In the genomic region with DNA sequence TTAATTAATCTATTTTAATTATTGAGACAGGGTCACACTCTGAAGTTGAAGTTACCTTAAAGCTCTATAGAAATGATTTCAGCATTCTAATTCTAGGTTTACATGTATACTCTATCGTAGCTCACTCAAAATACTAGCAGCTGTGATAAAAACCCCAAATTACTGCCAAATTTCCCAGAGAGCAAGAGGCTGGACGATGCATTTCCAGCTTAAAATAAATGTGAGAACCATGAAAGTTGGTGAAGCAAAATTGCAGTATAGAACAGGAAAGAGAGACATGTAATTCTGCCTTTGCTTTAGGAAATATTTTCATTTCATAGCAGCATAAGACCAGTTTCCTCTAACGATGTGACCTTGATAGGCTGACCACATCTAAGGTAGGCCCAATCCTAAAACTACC, we compare ENCODE assay signal across 21 mouse cellular contexts.
DNase-seq lines count a peak whose midpoint lies in the region; ATAC-seq and TF ChIP-seq lines count a peak whose summit lies in the region.
"Had no signal": no experiment of that assay in that cellular context is flagged by ENCODE, and none has a peak within 500 bp of the region (broad histone marks: within the 10 kb centered on the region; RNA-seq: fewer than 3 reads in every experiment).

No protein-coding gene starts in this region.

- H3K4me1 ChIP-seq in cerebellum, adult 2 months (ENCODE audit: control insufficient read depth, insufficient read depth, low read length), result no peaks in the 10 kb centered on the region

- peak; percentile 90 for ATAC-seq in frontal cortex, adult (ENCODE audit: low TSS enrichment)
- ATAC-seq: activated CD4-positive, CD25-positive, alpha-beta regulatory T cell, adult 4 months; CD4-positive, CD25-positive, alpha-beta regulatory T cell, adult 4 months; Patski had no signal

- no peak for DNase-seq in frontal cortex, postnatal 14 days (ENCODE audit: low spot score in 2 of 2)
- peak; percentile 41 for DNase-seq in brain, adult 2 months (ENCODE audit: low read depth, low spot score)
- DNase-seq in telencephalon, adult 2 months (ENCODE audit: low read depth, low spot score), result peak; percentile 35
- DNase-seq in adrenal gland, postnatal 10 days, result no peak
- DNase-seq in cerebellum, adult 2 months, result no peak
- DNase-seq: adrenal gland, adult 2 months; adrenal gland, adult 8-10 months; adrenal gland, postnatal 14 days; adrenal gland, postnatal 25 days; adrenal gland, postnatal 36 days; B cell, adult 2 months; cerebellum, adult 11 months; cerebellum, adult 11-12 months; cerebellum, adult 18-20 months; cerebellum, adult 8-10 months; cerebellum, adult 9-10 months had no signal

- H3K27me3 ChIP-seq in cerebellum, adult 2 months (ENCODE audit: control insufficient read depth, insufficient read depth, low read length), result no peaks in the 10 kb centered on the region
- H3K27me3 ChIP-seq: CH12.LX, Patski had no signal

- H3K4me3 ChIP-seq in cerebellum, adult 2 months (replicated peaks; ENCODE audit: insufficient read depth, low read depth, low read length), result no peak overlapping the region

- TF ChIP-seq CTCF in cerebellum, adult 2 months (IDR thresholded peaks at IDR 0.05; ENCODE audit: borderline replicate concordance, insufficient read depth, low read depth, low read length), result no peak

- no peak overlapping the region for H3K27ac ChIP-seq in cerebellum, adult 2 months (ENCODE audit: insufficient read depth, low read length)

- 81% methylated on average over 3 of the region's 3 CpGs for WGBS in cerebellum, adult 2 months

- no peak for TF ChIP-seq POLR2A in cerebellum, adult 2 months (IDR thresholded peaks at IDR 0.05; ENCODE audit: borderline replicate concordance, insufficient read depth, low read length)

Comparison
In these comparisons a context has a peak if more than half of its experiments do, and no peak if none do; other contexts are left out.
1. DNase-seq: peak in brain, adult 2 months (single experiment) and telencephalon, adult 2 months (single experiment); none in frontal cortex, postnatal 14 days (0 of 2), adrenal gland, postnatal 10 days (single experiment) and cerebellum, adult 2 months (0 of 2).